Mouse (Mus musculus) ES-Bruce4 (cell line): ENCODE data around the gene Cmbl.

Experiments
- CTCF ChIP-seq: IDR thresholded peaks from one replicate; pipeline ENCODE4 v1.8.1; 2011; ENCODE audit warnings: low read depth, low read length
- POLR2A ChIP-seq: IDR thresholded peaks from one replicate; pipeline ENCODE4 v1.8.1; 2011; ENCODE audit warnings: low read length; ENCODE audit not compliant: insufficient read depth

GRCm38 (mm10) chr15:31543246-31543645, 21.9 kb upstream of the Cmbl start:
- TF ChIP-seq CTCF (no peak), POLR2A (no peak)
